Mouse (Mus musculus) granulocyte monocyte progenitor cell, adult 5-6 weeks (primary cell): ENCODE results near the gene Kif17. TPM values are rescaled to one million over a fixed set of nuclear protein-coding genes. Genes with fewer than 3 reads are reported as not detected.
"Not testable (repeated sequence)": the region's sequence is repeated elsewhere in the genome, so short reads cannot be mapped to it uniquely, and the experiment has no call there.

Experiments
- ATAC-seq: replicated peaks from 2 replicates; pipeline ENCODE4 v1.8.0; 2016; ENCODE audit warnings: mild to moderate bottlenecking, moderate TSS enrichment, inconsistent platforms; ENCODE audit not compliant: poor library complexity, severe bottlenecking
- total RNA-seq, 2 experiments: library from RNA; stranded (forward) in 1 of 2; stranded (reverse) in 1 of 2; fragments of 200-712, 200-1000 nt in 1 of 2; fragments of >200 nt in 1 of 2; fragmentation: Nextera tagmentation in 1 of 2; gene quantifications; 2 replicates each; pipeline ENCODE4 v1.2.3; 2014 to 2017

Kif17 gene
- total RNA-seq, 2 experiments from 2014 or later, result 8.1 to 8.9 TPM

- no peak for ATAC-seq
Measured at GRCm38 (mm10) chr4:138311595-138311994, 61.4 kb downstream of the Kif17 start.

DNA sequence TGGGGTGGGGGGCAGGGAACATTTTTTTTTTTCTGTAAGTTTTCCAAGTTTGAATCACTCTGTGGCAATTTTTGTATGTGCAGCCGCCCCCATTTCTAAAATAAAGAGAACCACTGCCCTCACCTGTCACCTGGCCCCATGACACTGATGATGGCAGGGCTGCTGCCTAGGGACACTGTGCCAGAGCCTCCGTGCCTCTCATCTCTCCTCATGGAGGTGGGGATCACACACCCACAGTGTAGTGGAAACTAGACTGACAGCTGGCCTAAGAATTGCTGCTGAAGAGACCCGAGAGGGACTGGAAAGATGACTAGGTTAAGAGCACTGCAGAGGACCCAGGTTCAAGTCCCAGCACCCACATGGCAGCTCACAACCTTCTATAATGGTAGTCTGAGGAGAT is 61.9 kb downstream of the Kif17 start:
- no peak for ATAC-seq

- ATAC-seq, result no peak
Measured at GRCm38 (mm10) chr4:138313021-138313420, 62.8 kb downstream of the Kif17 start.

GRCm38 (mm10) chr4:138313795-138314194 is 63.6 kb downstream of the Kif17 start:
- ATAC-seq, result no peak

DNA sequence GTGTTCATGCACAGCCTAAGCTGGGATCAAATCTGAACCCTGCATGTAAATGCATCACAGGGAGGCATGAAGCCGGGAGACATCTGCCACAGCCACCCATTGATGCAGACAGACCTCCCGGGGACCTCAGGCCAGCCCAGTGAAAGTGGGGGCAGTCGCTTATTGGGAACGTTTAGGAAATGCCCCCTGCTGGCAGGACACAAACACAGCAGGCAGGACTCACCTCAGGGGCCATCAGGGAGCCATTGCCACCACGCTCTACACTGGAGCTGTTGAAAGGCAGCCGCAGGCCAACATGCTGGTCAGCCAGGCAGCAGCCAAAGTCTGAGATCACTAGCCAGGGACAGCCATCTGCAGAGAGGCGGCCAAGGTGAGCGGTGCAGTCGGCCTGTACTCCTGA is 65.5 kb downstream of the Kif17 start:
- peak; percentile 40; the same call in 1 of the 2 replicates for ATAC-seq

DNA sequence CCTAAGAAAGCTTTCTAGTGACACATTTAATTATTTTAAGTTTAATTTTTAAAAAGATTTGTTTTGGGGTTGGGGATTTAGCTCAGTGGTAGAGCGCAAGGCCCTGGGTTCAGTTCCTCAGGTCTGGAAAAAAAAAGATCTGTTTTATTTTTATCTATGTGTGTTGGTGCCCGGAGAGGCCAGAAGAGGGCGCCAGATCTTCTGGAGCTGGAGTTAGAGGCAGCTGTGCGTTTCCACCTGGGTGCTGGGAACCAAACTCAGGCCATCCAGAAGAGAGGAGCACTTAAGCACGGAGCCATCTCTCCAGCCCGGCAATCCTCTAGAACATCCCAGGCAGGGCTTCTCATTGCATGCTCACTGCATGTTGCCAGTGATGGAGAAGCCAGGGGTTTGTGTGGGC is 66.1 kb downstream of the Kif17 start:
- ATAC-seq, result no peak

DNA sequence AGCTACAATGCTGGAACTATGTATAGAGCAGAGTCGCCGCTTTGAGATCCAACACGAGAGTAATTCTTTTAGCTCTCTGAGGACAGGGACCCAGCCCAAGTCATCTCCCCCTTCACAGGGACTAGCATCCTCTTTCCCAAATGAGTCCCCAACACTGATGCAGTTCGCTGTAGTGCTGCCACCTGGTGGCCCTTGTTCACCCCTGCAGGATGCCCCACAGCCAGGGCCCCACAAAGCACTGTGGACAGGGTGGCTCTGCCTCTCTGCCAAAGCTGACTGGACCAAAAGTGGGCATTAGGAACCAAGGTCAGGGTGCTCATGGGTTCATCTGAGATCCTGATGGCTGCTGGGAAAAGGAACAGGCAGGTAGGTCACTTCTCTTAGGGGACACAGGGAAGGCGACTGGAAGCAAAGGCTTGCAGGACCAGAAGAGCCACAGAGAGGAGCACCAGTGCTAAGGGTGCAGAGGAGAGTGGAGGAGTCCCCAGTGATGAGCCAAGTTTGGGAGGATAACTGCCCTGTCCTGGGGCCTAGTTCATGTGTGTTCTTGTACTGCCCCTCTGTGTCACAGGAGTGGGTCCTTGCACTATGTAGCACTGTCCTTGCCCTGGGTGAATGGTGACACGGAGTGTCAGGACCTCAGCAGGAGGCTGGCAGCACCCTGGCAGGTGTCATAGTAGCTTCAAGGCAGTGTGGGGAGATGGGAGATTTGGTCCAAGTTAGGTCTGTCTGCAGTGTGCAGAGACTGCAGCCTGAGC is 68.5 kb downstream of the Kif17 start:
- ATAC-seq, result peak; percentile 66

- peak; percentile 75 for ATAC-seq
Measured at GRCm38 (mm10) chr4:138319508-138319907, 69.3 kb downstream of the Kif17 start.

DNA sequence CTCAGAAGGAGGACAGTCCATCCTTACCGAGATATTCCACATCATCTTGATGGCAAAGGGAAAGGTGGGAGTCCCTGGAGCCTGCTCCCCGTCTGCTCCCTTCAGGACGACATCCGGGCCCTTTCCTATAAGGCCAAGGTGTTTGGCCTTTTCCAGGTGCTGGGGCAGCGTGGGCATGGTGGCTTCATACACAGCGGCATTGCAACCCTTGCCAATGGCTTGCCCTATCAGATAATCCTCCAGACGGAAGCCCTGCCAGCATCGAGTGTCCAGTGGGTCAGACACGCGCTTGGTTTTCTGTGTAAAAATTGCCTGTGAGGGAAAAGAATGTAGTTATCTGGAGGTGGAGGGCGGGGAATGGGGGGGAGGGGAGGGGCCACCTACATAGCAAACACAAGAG is 70.5 kb downstream of the Kif17 start:
- no peak for ATAC-seq

GRCm38 (mm10) chr4:138321488-138321887 is 71.3 kb downstream of the Kif17 start:
- no peak for ATAC-seq

DNA sequence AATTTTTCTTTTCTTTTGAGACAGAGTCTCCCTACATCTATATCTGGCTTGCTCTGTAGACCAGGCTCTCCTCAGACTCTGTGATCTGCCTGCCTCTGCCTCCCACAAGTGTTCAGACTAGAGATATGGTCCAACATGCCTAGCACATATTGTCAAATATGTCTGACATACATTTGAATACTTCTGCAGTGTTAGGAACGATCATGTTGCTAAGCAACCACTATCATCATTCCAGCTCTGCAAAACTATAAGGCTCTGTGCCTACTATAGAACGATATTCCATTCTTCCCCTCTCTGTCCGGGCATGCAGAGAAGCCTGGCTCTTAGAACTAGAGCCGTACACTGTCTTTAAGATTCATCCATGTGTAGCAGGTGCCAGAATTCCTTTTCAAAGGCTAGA is 72.5 kb downstream of the Kif17 start:
- no peak for ATAC-seq

DNA sequence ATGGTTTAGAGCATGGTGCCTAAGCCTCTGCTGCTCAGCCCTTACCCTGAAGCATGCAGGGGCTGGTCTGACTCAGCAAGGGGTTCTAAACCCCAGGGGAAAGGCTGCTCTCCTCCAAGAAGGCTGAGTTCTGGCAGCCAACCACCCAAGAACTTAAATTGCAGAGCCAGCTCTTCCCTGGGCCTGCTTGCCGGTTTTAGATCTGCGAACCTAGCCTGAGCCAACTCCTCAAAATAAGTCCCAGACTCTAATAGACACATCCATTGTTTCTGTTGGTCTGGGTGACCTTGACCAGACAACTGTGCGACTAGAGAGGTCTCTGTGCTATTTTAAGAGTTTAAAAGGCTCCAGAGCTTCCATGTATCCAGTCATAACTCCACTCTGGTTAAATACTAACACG is 73.5 kb downstream of the Kif17 start:
- ATAC-seq, result no peak

GRCm38 (mm10) chr4:138324451-138324850 is 74.2 kb downstream of the Kif17 start:
- ATAC-seq, result no peak

DNA sequence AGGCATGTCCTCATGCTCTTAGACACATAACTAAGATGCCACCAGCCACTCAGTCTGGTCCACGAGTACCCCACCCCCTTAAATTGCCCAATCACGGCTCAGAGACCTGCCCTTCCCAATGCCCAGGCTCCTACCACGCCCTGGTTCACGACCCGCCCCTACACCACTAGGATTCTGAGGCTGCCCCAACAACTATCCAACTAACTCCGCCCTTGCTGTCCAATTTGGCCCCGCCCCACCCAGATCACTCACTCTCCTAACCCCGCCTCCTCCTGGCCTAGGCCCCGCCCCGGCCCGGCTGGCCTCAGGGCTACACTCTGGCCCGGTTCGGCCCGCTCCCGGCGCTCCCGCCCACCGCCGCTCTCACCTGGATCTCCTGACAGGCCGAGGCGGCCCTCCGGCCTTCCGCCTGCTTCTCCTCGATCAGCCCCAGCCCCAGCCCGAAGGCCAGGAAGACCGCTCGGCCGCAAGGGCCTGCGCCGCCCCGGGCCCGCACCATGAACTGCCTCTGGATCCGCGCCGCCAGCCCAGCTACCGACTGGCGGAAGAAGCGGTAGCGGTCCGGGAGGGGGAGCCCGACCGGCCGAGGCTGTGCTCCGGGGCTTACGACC is 75.3 kb downstream of the Kif17 start:
- ATAC-seq, result peak; percentile 96

GRCm38 (mm10) chr4:138326077-138326695 is 76.0 kb downstream of the Kif17 start, which contains the start of gene Pink1:
Pink1 (minus strand) TSS chr4:138326307.
- ATAC-seq, result peak; percentile 75

- not testable (repeated sequence) for ATAC-seq
Measured at GRCm38 (mm10) chr4:138327155-138327554, 76.9 kb downstream of the Kif17 start.

GRCm38 (mm10) chr4:138327891-138328470 is 77.7 kb downstream of the Kif17 start:
- 0 out of 2 replicates have a peak, but pooled peaks have one; percentile 7 for ATAC-seq

DNA sequence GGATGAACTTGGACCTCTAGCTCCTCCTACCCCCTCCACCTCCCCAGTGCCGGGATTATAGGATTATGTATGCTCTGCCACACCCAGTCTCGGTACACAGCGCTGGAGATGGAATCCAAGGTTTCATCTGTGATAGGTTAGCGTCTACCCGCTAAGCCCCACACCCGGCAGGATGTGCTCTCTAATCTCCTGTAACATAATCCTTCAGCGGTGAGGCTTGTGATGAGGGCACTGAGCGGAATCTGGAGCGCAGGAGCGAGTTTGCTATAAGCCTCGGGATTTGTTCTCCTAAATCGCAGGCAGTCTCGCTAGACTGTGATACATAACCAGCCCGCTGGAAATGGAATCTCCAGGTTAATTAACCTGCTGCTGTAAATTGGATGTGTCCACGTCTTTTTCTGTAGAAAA is 80.0 kb downstream of the Kif17 start:
- ATAC-seq, result no peak

DNA sequence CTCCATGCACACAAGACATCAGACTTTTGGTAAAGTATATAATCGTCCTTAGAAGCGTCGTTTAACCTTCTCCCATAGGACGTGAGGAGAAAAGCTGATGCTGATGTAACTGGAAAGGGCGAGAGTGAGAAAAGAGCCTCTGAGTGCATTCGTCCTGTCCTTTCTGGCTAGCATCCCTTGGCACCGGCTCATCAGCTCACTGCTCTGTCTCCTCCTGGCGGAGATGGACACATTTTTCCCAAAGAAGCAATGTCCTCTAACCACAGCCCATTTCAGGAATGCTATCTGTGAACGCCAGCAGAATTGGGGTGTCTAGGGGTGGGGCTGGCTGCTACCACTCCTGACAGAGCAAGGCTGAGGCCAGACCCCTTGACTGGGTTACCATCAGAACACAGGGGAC is 81.4 kb downstream of the Kif17 start:
- ATAC-seq, result no peak

GRCm38 (mm10) chr4:138333135-138333534 is 82.9 kb downstream of the Kif17 start:
- ATAC-seq, result no peak

GRCm38 (mm10) chr4:138335036-138335435 is 84.8 kb downstream of the Kif17 start:
- no peak for ATAC-seq
